Mouse (Mus musculus) CH12.LX (cell line): ENCODE results near the gene Smtn.

Experiments
- BHLHE40 ChIP-seq: IDR thresholded peaks from 2 replicates; pipeline ENCODE4 v1.6.1; 2011; ENCODE audit warnings: mild to moderate bottlenecking, low read depth, low read length, improper control_type of control experiment
- MAX ChIP-seq: IDR thresholded peaks from 2 replicates; pipeline ENCODE4 v1.6.1; 2011; ENCODE audit warnings: low read length, improper control_type of control experiment
- USF2 ChIP-seq: conservative IDR thresholded peaks from 2 replicates; pipeline ENCODE4 v1.6.1; 2011; ENCODE audit warnings: low read depth, low read length, improper control_type of control experiment

- TF ChIP-seq MAX (peak; percentile 26; the same call in 1 of the 2 replicates), USF2 (no peak), BHLHE40 (peak; percentile 37; the same call in 1 of the 2 replicates)
These were observed 25.8 kb downstream of the Smtn start, which contains the start of gene Selenom for GRCm38 (mm10) chr11:3514529-3515054.
